Mouse (Mus musculus) neural tube, embryonic 10.5 days (tissue): ENCODE measurements around the gene Cd3d.
"Not testable (repeated sequence)": the region's sequence is repeated elsewhere in the genome, so short reads cannot be mapped to it uniquely, and the experiment has no call there.

Experiments
- DNase-seq: peaks from one replicate; pipeline ENCODE4 v3.0.0-alpha.2; 2017; ENCODE audit warnings: low spot score; ENCODE audit errors: extremely low spot score

Gene Cd3d

GRCm38 (mm10) chr9:44981676-44982075 is at the start of gene Cd3d:
Gene Cd3d (plus strand): TSS chr9:44981786.
- no peak for DNase-seq

GRCm38 (mm10) chr9:44941756-44942155 is 39.8 kb upstream of the Cd3d start:
- DNase-seq: no peak

- DNase-seq: no peak
These were observed 39.2 kb upstream of the Cd3d start for GRCm38 (mm10) chr9:44942421-44942820.

GRCm38 (mm10) chr9:44946185-44946695 is 35.3 kb upstream of the Cd3d start:
- DNase-seq: no peak

- no peak for DNase-seq
These were observed 33.8 kb upstream of the Cd3d start for GRCm38 (mm10) chr9:44947836-44948235.

GRCm38 (mm10) chr9:44954432-44954831 is 27.2 kb upstream of the Cd3d start:
- no peak for DNase-seq

- DNase-seq: peak; percentile 100
These were observed 16.3 kb upstream of the Cd3d start, which contains the start of gene Ube4a for GRCm38 (mm10) chr9:44965126-44965832. Gene Ube4a (minus strand): TSS chr9:44965600.

GRCm38 (mm10) chr9:44965833-44966466 is 15.6 kb upstream of the Cd3d start:
- no peak for DNase-seq

GRCm38 (mm10) chr9:44966815-44967242 is 14.8 kb upstream of the Cd3d start:
- DNase-seq: peak; percentile 55

GRCm38 (mm10) chr9:44967763-44968162 is 13.8 kb upstream of the Cd3d start:
- not testable (repeated sequence) for DNase-seq

- no peak for DNase-seq
These were observed 12.1 kb upstream of the Cd3d start for GRCm38 (mm10) chr9:44969450-44969849.

- DNase-seq: no peak
These were observed 3.8 kb upstream of the Cd3d start for GRCm38 (mm10) chr9:44977813-44978212.

GRCm38 (mm10) chr9:44979806-44980205 is 1.8 kb upstream of the Cd3d start:
- DNase-seq: no peak

GRCm38 (mm10) chr9:44980242-44980641 is 1.3 kb upstream of the Cd3d start, which contains the start of gene Cd3g:
Gene Cd3g (minus strand): TSS chr9:44980431.
- no peak for DNase-seq

- no peak for DNase-seq
These were observed 482 bp upstream of the Cd3d start for GRCm38 (mm10) chr9:44981104-44981503.

GRCm38 (mm10) chr9:44982081-44982480 is 495 bp downstream of the Cd3d start:
- no peak for DNase-seq

GRCm38 (mm10) chr9:44982531-44982930 is 945 bp downstream of the Cd3d start:
- DNase-seq: no peak

- DNase-seq: no peak
These were observed 1.4 kb downstream of the Cd3d start for GRCm38 (mm10) chr9:44983001-44983400.

- no peak for DNase-seq
These were observed 4.2 kb downstream of the Cd3d start for GRCm38 (mm10) chr9:44985721-44986161.

- no peak for DNase-seq
These were observed 4.7 kb downstream of the Cd3d start for GRCm38 (mm10) chr9:44986242-44986781.

- DNase-seq: no peak
These were observed 5.4 kb downstream of the Cd3d start for GRCm38 (mm10) chr9:44986976-44987375.

GRCm38 (mm10) chr9:44991821-44992220 is 10.2 kb downstream of the Cd3d start:
- no peak for DNase-seq
